9 mouse cellular contexts compared by ENCODE assay signal in the genomic region with DNA sequence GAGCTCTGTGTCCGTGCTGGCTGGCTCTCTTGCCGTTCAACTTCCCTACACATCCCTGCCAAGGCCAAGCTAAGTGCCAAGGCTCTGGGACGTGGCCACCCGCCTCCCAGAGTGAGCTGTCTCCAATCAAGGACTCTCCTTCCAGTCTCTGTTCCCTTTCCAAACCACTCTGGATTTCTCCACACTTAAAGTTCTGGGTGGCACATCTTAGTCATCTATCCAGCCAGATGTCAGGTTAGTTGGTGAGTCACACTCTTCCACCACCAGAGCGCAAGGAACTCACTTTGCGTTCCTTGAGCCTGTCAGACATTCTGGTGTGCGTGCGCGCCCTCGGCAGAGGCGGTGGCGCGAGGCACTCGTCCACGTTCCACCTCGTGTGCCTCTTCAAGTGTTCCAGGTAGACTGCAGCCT. TPM values are rescaled to one million over a fixed set of nuclear protein-coding genes. Genes with fewer than 3 reads are reported as not detected.
DNase-seq lines count a peak whose midpoint lies in the region; ATAC-seq lines count a peak whose summit lies in the region.
"Had no signal": no experiment of that assay in that cellular context is flagged by ENCODE, and none has a peak within 500 bp of the region (broad histone marks: within the 10 kb centered on the region; RNA-seq: fewer than 3 reads in every experiment).

No protein-coding gene starts in this region.

- no peaks in the 10 kb centered on the region for H3K9me3 ChIP-seq in heart, embryonic 13.5 days
- H3K9me3 ChIP-seq in midbrain, embryonic 14.5 days (ENCODE audit: control insufficient read depth, low read length), result no peaks in the 10 kb centered on the region

- under 1% methylated on average over 16 of the region's 16 CpGs for WGBS in heart, embryonic 13.5 days
- under 1% methylated on average over 16 of the region's 16 CpGs for WGBS in midbrain, embryonic 14.5 days

- H3K27ac ChIP-seq in heart, embryonic 13.5 days (replicated peaks), result no peak overlapping the region
- H3K27ac ChIP-seq in midbrain, embryonic 14.5 days (replicated peaks; ENCODE audit: low read depth, low read length), result no peak overlapping the region
- H3K27ac ChIP-seq: kidney, postnatal 0 days had no signal

- peak overlapping the region; percentile 54 for H3K4me2 ChIP-seq in heart, embryonic 13.5 days
- H3K4me2 ChIP-seq in midbrain, embryonic 14.5 days (ENCODE audit: low read length), result peak overlapping the region; percentile 48

- H3K27me3 ChIP-seq in heart, embryonic 13.5 days (replicated peaks), result peaks cover 99% of the 10 kb centered on the region
- H3K27me3 ChIP-seq in midbrain, embryonic 14.5 days (ENCODE audit: control insufficient read depth, insufficient read depth, low read length), result peaks cover 77% of the 10 kb centered on the region

- intact Hi-C loops in heart, postnatal 25 days (cut with DNase I), result no loop called here

- peaks cover 24% of the 10 kb centered on the region for H3K4me1 ChIP-seq in heart, embryonic 13.5 days
- H3K4me1 ChIP-seq in midbrain, embryonic 14.5 days (ENCODE audit: control insufficient read depth, insufficient read depth, low read length), result peaks cover 10% of the 10 kb centered on the region; the same call in 1 of the 2 replicates

- DNase-seq in heart, adult 11 months, result peak; percentile 87
- no peak for DNase-seq in heart, postnatal 25 days (ENCODE audit: low spot score)
- DNase-seq in brain, adult 2 months (ENCODE audit: low read depth, low spot score), result peak; percentile 81
- no peak for DNase-seq in midbrain, embryonic 14.5 days
- DNase-seq in cerebellum, adult 9-10 months, result no peak
- DNase-seq in kidney, adult 18-20 months, result no peak
- no peak for DNase-seq in cerebellum, adult 18-20 months

- H3K9ac ChIP-seq in heart, embryonic 13.5 days, result no peak overlapping the region
- no peak overlapping the region for H3K9ac ChIP-seq in midbrain, embryonic 14.5 days (replicated peaks; ENCODE audit: low read length)

- no peaks in the 10 kb centered on the region for H3K36me3 ChIP-seq in heart, embryonic 13.5 days
- no peaks in the 10 kb centered on the region for H3K36me3 ChIP-seq in midbrain, embryonic 14.5 days (ENCODE audit: control insufficient read depth, insufficient read depth, low read length)

- H3K4me3 ChIP-seq in heart, embryonic 13.5 days, result peak overlapping the region; percentile 30; the same call in 1 of the 2 replicates
- peak overlapping the region; percentile 17; the same call in 1 of the 2 replicates for H3K4me3 ChIP-seq in midbrain, embryonic 14.5 days (replicated peaks; ENCODE audit: low read depth, low read length)

- ATAC-seq in heart, embryonic 13.5 days (ENCODE audit: extremely low read depth, insufficient number of reproducible peaks, low FRiP score, low TSS enrichment), result no peak
- no peak for ATAC-seq in midbrain, embryonic 14.5 days (ENCODE audit: low FRiP score, low TSS enrichment)

RNA-seq across cellular contexts. Expression of gene Helt, which starts 0.7 kb away (rescaled TPM):
- total RNA-seq in heart, postnatal 25 days (2021), result 1 to 10 TPM; 1.6 to 2.2 TPM
- not detected in 2 replicates for polyA plus RNA-seq in heart, embryonic 13.5 days (2015; fragmentation: Nextera tagmentation; extraction: Ambion mirVana)
- 9.6 and 10.2 TPM in 2 replicates for polyA plus RNA-seq in midbrain, embryonic 14.5 days (2014; fragmentation: Nextera tagmentation; extraction: Ambion mirVana)
- polyA plus RNA-seq: kidney, postnatal 0 days had no signal

Comparison
In these comparisons a context has a peak if more than half of its experiments do, and no peak if none do; other contexts are left out.
1. DNase-seq: peak in heart, adult 11 months (single experiment) and brain, adult 2 months (single experiment); none in heart, postnatal 25 days (single experiment), midbrain, embryonic 14.5 days (single experiment), cerebellum, adult 9-10 months (single experiment), kidney, adult 18-20 months (single experiment) and cerebellum, adult 18-20 months (0 of 2).